10 mouse cellular contexts compared by ENCODE assay signal in the genomic region with DNA sequence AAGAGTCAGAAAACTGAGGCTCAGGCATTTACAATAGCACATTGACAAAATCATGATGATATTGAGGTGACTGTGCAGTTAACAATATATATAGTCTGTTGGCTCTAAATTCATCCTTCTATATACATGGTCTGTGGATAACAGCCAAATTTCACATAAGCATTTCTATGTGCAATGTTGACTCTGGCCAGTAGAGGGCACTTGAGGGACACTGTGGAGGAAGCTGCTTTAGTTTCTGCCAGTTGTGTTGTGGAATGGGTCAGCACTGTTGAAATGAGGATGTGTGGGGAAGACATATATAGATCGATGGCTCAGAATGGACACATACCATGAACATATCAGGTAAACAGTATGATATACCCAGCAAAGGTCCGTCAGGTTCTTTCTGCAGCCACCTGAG. TPM values are rescaled to one million over a fixed set of nuclear protein-coding genes. Genes with fewer than 3 reads are reported as not detected.
DNase-seq lines count a peak whose midpoint lies in the region; ATAC-seq and TF ChIP-seq lines count a peak whose summit lies in the region.
"Had no signal": no experiment of that assay in that cellular context is flagged by ENCODE, and none has a peak within 500 bp of the region (broad histone marks: within the 10 kb centered on the region; RNA-seq: fewer than 3 reads in every experiment).

No protein-coding gene starts in this region.

- intact Hi-C loops in heart, postnatal 25 days (cut with DNase I) = loop anchor here (5.0 to 10.0 kb wide), 3 partner anchors 178 to 638 kb away; no protein-coding TSS in a partner anchor

- TF ChIP-seq CTCF in kidney, postnatal 0 days (IDR thresholded peaks at IDR 0.05; ENCODE audit: low read depth) = peak; percentile 84
- TF ChIP-seq CTCF in lung, embryonic 14.5 days (IDR thresholded peaks at IDR 0.05; ENCODE audit: low read depth) = peak; percentile 84

- WGBS in kidney, postnatal 0 days = 73% methylated on average over 2 of the region's 2 CpGs
- 59% methylated on average over 2 of the region's 2 CpGs for WGBS in lung, embryonic 14.5 days

- no peak overlapping the region for H3K4me3 ChIP-seq in kidney, postnatal 0 days (replicated peaks; ENCODE audit: low read depth, low read length)
- H3K4me3 ChIP-seq in lung, embryonic 14.5 days (ENCODE audit: low read depth, low read length) = no peak overlapping the region
- H3K4me3 ChIP-seq: limb, embryonic 15.5 days; stomach, embryonic 15.5 days had no signal

- peak; percentile 10 to 68 for DNase-seq in heart, adult 18-20 months
- no peak for DNase-seq in heart, postnatal 25 days (ENCODE audit: low spot score)
- DNase-seq in urinary bladder, postnatal 25 days (ENCODE audit: low spot score) = peak; percentile 33
- DNase-seq in urinary bladder, postnatal 4 days (ENCODE audit: low spot score in 2 of 2) = no peak
- peak; percentile 74 for DNase-seq in embryo, embryonic 10.5 days (ENCODE audit: low spot score)
- peak; percentile 48 for DNase-seq in kidney, postnatal 0 days (ENCODE audit: low spot score)
- DNase-seq in lung, embryonic 14.5 days = peak; percentile 87
- no peak for DNase-seq in MN1 (ENCODE audit: low spot score)

- H3K36me3 ChIP-seq in kidney, postnatal 0 days (ENCODE audit: insufficient read depth, low read length) = no peaks in the 10 kb centered on the region
- no peaks in the 10 kb centered on the region for H3K36me3 ChIP-seq in lung, embryonic 14.5 days (ENCODE audit: insufficient read depth)
- H3K36me3 ChIP-seq: limb, embryonic 15.5 days; stomach, embryonic 15.5 days had no signal

- no peak overlapping the region for H3K27ac ChIP-seq in kidney, postnatal 0 days
- no peak overlapping the region for H3K27ac ChIP-seq in lung, embryonic 14.5 days (ENCODE audit: low read depth)
- H3K27ac ChIP-seq: limb, embryonic 15.5 days; stomach, embryonic 15.5 days had no signal

- no peak overlapping the region for H3K4me2 ChIP-seq in kidney, postnatal 0 days (ENCODE audit: low read length)
- no peak overlapping the region for H3K4me2 ChIP-seq in lung, embryonic 14.5 days
- H3K4me2 ChIP-seq: limb, embryonic 15.5 days; stomach, embryonic 15.5 days had no signal

- no peak overlapping the region for H3K9ac ChIP-seq in kidney, postnatal 0 days (ENCODE audit: low read depth, low read length)
- H3K9ac ChIP-seq in lung, embryonic 14.5 days = no peak overlapping the region
- H3K9ac ChIP-seq: limb, embryonic 15.5 days; stomach, embryonic 15.5 days had no signal

- no peaks in the 10 kb centered on the region for H3K27me3 ChIP-seq in kidney, postnatal 0 days (ENCODE audit: insufficient read depth, low read length)
- no peaks in the 10 kb centered on the region for H3K27me3 ChIP-seq in lung, embryonic 14.5 days (ENCODE audit: insufficient read depth, low read length)
- H3K27me3 ChIP-seq: limb, embryonic 15.5 days; stomach, embryonic 15.5 days had no signal

- no peaks in the 10 kb centered on the region for H3K9me3 ChIP-seq in kidney, postnatal 0 days (replicated peaks; ENCODE audit: low read length)
- H3K9me3 ChIP-seq in lung, embryonic 14.5 days (ENCODE audit: low read depth, low read length) = no peaks in the 10 kb centered on the region
- H3K9me3 ChIP-seq: limb, embryonic 15.5 days; stomach, embryonic 15.5 days had no signal

- no peaks in the 10 kb centered on the region for H3K4me1 ChIP-seq in kidney, postnatal 0 days (replicated peaks; ENCODE audit: insufficient read depth, low read length)
- no peaks in the 10 kb centered on the region for H3K4me1 ChIP-seq in lung, embryonic 14.5 days (ENCODE audit: insufficient read depth)
- H3K4me1 ChIP-seq: limb, embryonic 15.5 days; stomach, embryonic 15.5 days had no signal

- no peak for ATAC-seq in kidney, postnatal 0 days (replicated peaks; ENCODE audit: low FRiP score, low read depth)
- no peak for ATAC-seq in lung, embryonic 14.5 days (ENCODE audit: insufficient read depth)

RNA-seq across cellular contexts. Expression of a gene that starts 54.8 kb away (rescaled TPM):
- under 1 TPM; 0.27 to 0.54 TPM for total RNA-seq in heart, adult 18-20 months (2021)
- 1 to 10 TPM in 1 of 2 experiments, under 1 TPM in 1; 0.89 to 1.7 TPM for total RNA-seq in heart, postnatal 25 days (2021)
- 12.2 and 12.8 TPM in 2 replicates for polyA plus RNA-seq in kidney, postnatal 0 days (2015; fragmentation: Nextera tagmentation; extraction: Ambion mirVana)
- polyA plus RNA-seq in lung, embryonic 14.5 days (2014; fragmentation: Nextera tagmentation; extraction: Ambion mirVana) = 17.1 and 17.5 TPM in 2 replicates

Comparison
In these comparisons a context has a peak if more than half of its experiments do, and no peak if none do; other contexts are left out.
1. DNase-seq: peak in heart, adult 18-20 months (2 of 2), urinary bladder, postnatal 25 days (single experiment), embryo, embryonic 10.5 days (single experiment), kidney, postnatal 0 days (single experiment) and lung, embryonic 14.5 days (single experiment); none in heart, postnatal 25 days (single experiment), urinary bladder, postnatal 4 days (0 of 2) and MN1 (single experiment).